Mouse (Mus musculus) stomach, postnatal 0 days (tissue): ENCODE data around the gene Hoga1. TPM values are rescaled to one million over a fixed set of nuclear protein-coding genes. Genes with fewer than 3 reads are reported as not detected.

Experiments
- ATAC-seq: fragments of 200-750 bp; cut with Nextera tagmentation; 2 replicates; pipeline ENCODE4 v1.8.0; 2017; ENCODE audit not compliant: low FRiP score, low TSS enrichment
- DNase-seq: peaks from one replicate; pipeline ENCODE4 v3.0.0-alpha.2; 2016; ENCODE audit warnings: low spot score
- H3K27ac ChIP-seq: fragments of 300-500 bp; sonication (generic); replicated peaks from 2 replicates; pipeline ENCODE4 v1.5.1; 2014; ENCODE audit warnings: mild to moderate bottlenecking, control low read depth
- H3K27me3 ChIP-seq: fragments of 300-500 bp; sonication (generic); 2 replicates; pipeline ENCODE4 v1.6.1; 2014; ENCODE audit warnings: low read length; ENCODE audit not compliant: control insufficient read depth, insufficient read depth
- H3K36me3 ChIP-seq: fragments of 300-500 bp; sonication (generic); 2 replicates; pipeline ENCODE4 v1.6.1; 2014; ENCODE audit warnings: low read length, mixed read lengths; ENCODE audit not compliant: control insufficient read depth, insufficient read depth
- H3K4me1 ChIP-seq: fragments of 300-500 bp; sonication (generic); replicated peaks from 2 replicates; pipeline ENCODE4 v1.6.1; 2014; ENCODE audit warnings: antibody characterized with exemption; ENCODE audit not compliant: control insufficient read depth, insufficient read depth
- H3K4me2 ChIP-seq: fragments of 300-500 bp; sonication (generic); replicated peaks from 2 replicates; pipeline ENCODE4 v1.6.1; 2014; ENCODE audit warnings: low read depth, mild to moderate bottlenecking, control low read depth, moderate library complexity
- H3K4me3 ChIP-seq: fragments of 300-500 bp; sonication (generic); 2 replicates; pipeline ENCODE4 v1.5.1; 2014; ENCODE audit warnings: low read depth, low read length, control low read depth
- H3K9ac ChIP-seq: fragments of 300-500 bp; sonication (generic); 2 replicates; pipeline ENCODE4 v1.6.1; 2014; ENCODE audit warnings: mild to moderate bottlenecking, low read length, control low read depth, mixed read lengths
- H3K9me3 ChIP-seq: fragments of 300-500 bp; sonication (generic); 2 replicates; pipeline ENCODE4 v1.6.1; 2016; ENCODE audit warnings: low read length; ENCODE audit not compliant: control insufficient read depth
- CTCF ChIP-seq: IDR thresholded peaks from 2 replicates; pipeline ENCODE4 v1.5.1; 2016; ENCODE audit warnings: antibody characterized with exemption, low read depth, mild to moderate bottlenecking, moderate library complexity
- EP300 ChIP-seq: optimal IDR thresholded peaks from 2 replicates; pipeline ENCODE3; 2016; ENCODE audit warnings: antibody characterized with exemption
- WGBS: fragments of 180-500 bp; shearing (Covaris S2); extraction: QIAGEN DNeasy Blood & Tissue Kit; methylation state at CpG from one replicate; pipeline ENCODE4 v1.1.7; 2014; 5-methylcytosine and 5-hydroxymethylcytosine counted together
- polyA plus RNA-seq: library from polyadenylated mRNA; unstranded; fragments of >200 nt; fragmentation: Nextera tagmentation; extraction: Ambion mirVana; gene quantifications from 2 replicates; pipeline ENCODE4 v1.2.1, GENCODE M21; 2015

Gene Hoga1
- polyA plus RNA-seq, 1 experiment from 2014 or later = 1.6 TPM

DNA sequence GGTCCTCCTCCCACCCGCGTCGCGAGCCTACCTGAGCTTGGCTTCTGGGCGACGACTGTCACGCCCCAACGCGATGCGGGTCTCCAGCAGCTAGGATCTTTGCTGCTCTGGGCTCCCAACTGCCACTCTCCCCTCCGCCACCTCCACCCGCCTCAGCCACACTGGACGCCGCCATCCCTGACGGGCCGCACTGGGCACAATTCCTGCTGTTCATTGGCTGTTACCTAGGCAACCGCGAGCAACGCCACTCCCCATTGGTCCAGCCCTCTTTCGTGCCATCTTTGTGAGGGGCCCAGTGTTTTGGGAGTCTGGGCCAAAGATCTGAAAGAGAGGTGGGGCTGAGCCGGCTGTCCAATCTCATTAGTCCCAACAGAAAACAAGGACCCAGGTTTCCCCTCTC is 40.8 kb downstream of the Hoga1 start, which contains the start of gene Morn4:
Gene Morn4, minus strand, starts transcription at position 192 of the 400 bp plus-strand sequence.
- Histone ChIP-seq H3K36me3 (no peaks in the 10 kb centered on the region), H3K4me2 (peak within 1 kb of the TSS; percentile 82), H3K27me3 (no peaks in the 10 kb centered on the region), H3K9ac (peak within 1 kb of the TSS; percentile 59), H3K4me1 (peaks cover 3% of the 10 kb centered on the region; the same call in 1 of the 2 replicates), H3K9me3 (no peaks in the 10 kb centered on the region), H3K4me3 (peak within 1 kb of the TSS; percentile 49), H3K27ac (no peak within 1 kb of the TSS)
- TF ChIP-seq CTCF (no peak), EP300 (no peak)
- ATAC-seq (peak; percentile 54), DNase-seq (peak; percentile 83)
- 2% methylated on average over 21 of the region's 21 CpGs for WGBS

- 16% methylated on average over 14 of the region's 14 CpGs for WGBS
- Histone ChIP-seq H3K27me3 (no peaks in the 10 kb centered on the region), H3K4me3 (peak overlapping the region; percentile 81), H3K9me3 (no peaks in the 10 kb centered on the region), H3K4me2 (peak overlapping the region; percentile 62), H3K36me3 (no peaks in the 10 kb centered on the region), H3K4me1 (peaks cover 5% of the 10 kb centered on the region; the same call in 1 of the 2 replicates), H3K27ac (peak overlapping the region; percentile 88), H3K9ac (peak overlapping the region; percentile 50; the same call in 1 of the 2 replicates)
- DNase-seq (peak; percentile 59), ATAC-seq (0 out of 2 replicates have a peak, but pooled peaks have one; percentile 7)
- TF ChIP-seq EP300 (no peak), CTCF (peak; percentile 33)
These were observed 43.8 kb downstream of the Hoga1 start for GRCm38 (mm10) chr19:42089103-42089747.

- TF ChIP-seq CTCF (no peak), EP300 (no peak)
- Histone ChIP-seq H3K36me3 (no peaks in the 10 kb centered on the region), H3K4me2 (peak within 1 kb of the TSS; percentile 72), H3K4me3 (peak within 1 kb of the TSS; percentile 81), H3K27me3 (no peaks in the 10 kb centered on the region), H3K9me3 (no peaks in the 10 kb centered on the region), H3K9ac (peak within 1 kb of the TSS; percentile 90), H3K4me1 (peaks cover 5% of the 10 kb centered on the region; the same call in 1 of the 2 replicates), H3K27ac (peak within 1 kb of the TSS; percentile 97)
- 1% methylated on average over 46 of the region's 55 CpGs for WGBS
- peak; percentile 98 for ATAC-seq
- DNase-seq = peak; percentile 99
These were observed 44.6 kb downstream of the Hoga1 start, which contains the start of gene Pi4k2a for GRCm38 (mm10) chr19:42089748-42090595. TSS of gene Pi4k2a (plus strand) at chr19:42090470.

- Histone ChIP-seq H3K4me3 (peak overlapping the region; percentile 81), H3K27ac (peak overlapping the region; percentile 97), H3K36me3 (no peaks in the 10 kb centered on the region), H3K27me3 (no peaks in the 10 kb centered on the region), H3K9ac (peak overlapping the region; percentile 90), H3K4me2 (peak overlapping the region; percentile 72), H3K9me3 (no peaks in the 10 kb centered on the region), H3K4me1 (peaks cover 5% of the 10 kb centered on the region; the same call in 1 of the 2 replicates)
- under 1% methylated on average over 48 of the region's 52 CpGs for WGBS
- DNase-seq (no peak), ATAC-seq (peak; percentile 60)
- TF ChIP-seq CTCF = no peak
- TF ChIP-seq EP300 = no peak
These were observed 45.3 kb downstream of the Hoga1 start for GRCm38 (mm10) chr19:42090637-42091141.

DNA sequence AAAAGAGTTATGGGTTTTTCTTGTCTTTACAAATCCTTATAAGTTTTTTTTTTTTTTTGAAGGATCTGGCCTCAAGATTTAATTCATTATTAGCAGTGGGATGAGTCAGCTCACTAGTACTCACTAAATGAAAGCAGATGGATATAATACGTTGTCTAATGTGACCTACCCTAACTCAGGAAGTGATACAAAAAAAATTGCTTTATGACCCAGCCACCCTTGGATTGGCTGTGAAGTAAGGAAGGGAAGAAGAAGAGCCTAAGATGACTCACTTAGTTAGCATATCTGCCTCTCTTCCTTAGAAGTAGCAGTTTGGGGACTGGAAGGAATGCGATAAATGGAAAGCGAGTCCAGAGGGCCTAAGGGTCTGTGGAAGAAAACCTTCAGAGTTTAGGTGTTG is 54.0 kb downstream of the Hoga1 start:
- ATAC-seq = no peak
- DNase-seq = no peak
- H3K27me3 ChIP-seq = no peaks in the 10 kb centered on the region
- H3K9ac ChIP-seq = no peak overlapping the region
- no peak overlapping the region for H3K4me3 ChIP-seq
- H3K27ac ChIP-seq = no peak overlapping the region
- TF ChIP-seq EP300 (no peak), CTCF (no peak)
- H3K36me3 ChIP-seq = 0 out of 2 replicates have a peak, but pooled peaks cover 2% of the 10 kb centered on the region
- H3K4me1 ChIP-seq = no peaks in the 10 kb centered on the region
- WGBS = 75% methylated on average over 3 of the region's 3 CpGs
- H3K4me2 ChIP-seq = no peak overlapping the region
- no peaks in the 10 kb centered on the region for H3K9me3 ChIP-seq
